Mouse (Mus musculus): ENCODE data around the gene Msh5. TPM values are rescaled to one million over a fixed set of nuclear protein-coding genes. Genes with fewer than 3 reads are reported as not detected.
"Not testable (repeated sequence)": the region's sequence is repeated elsewhere in the genome, so short reads cannot be mapped to it uniquely, and the experiment has no call there.

Msh5 gene
- polyA plus RNA-seq, 1 experiment from 2014 or later = 1.9 TPM

DNA sequence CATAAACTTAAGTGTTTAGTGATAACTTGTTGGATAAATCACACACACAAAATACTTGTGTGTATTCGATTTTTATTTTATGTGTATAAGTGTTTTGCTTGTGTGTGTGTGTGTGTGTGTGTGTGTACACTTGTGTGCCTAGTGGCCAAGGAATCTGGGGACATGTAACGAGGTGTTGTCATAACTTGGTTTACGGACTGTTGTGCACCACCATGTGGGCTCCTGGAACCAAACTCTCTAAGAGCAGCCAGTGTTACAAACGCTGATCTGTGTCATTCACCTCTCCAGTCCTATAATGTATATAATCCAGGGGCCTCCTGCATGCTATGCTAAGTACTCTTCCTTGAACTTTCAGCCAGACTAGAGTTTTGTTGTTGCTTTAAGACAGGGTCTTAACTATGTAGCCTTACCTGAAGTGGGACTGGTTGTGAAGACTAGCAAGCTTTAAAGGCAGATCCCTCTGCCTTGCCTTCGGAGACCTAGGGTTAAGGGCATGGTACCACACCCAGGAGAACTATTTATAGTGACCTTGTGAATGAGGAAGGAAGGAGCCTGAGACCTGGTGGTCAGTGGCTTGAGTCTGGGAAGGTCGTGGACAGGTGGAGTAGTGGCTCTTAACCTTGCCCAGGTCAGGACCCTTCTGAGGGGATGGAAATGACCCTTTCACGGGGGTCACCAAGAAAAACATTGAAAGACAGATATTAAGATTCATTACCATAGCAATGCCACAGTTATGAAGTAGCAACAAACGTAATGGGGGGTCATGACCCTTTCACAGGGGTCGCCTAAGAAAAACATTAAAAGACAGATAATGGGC is 43.3 kb downstream of the Msh5 start:
- H3K9ac ChIP-seq (ENCODE audit: low read length) = 0 out of 2 replicates have a peak overlapping the region, but pooled peaks have one; percentile 27
- 51% methylated on average over 9 of the region's 9 CpGs for WGBS
- H3K27me3 ChIP-seq (ENCODE audit: control insufficient read depth, insufficient read depth, low read length) = no peaks in the 10 kb centered on the region
- no peaks in the 10 kb centered on the region for H3K9me3 ChIP-seq (ENCODE audit: control insufficient read depth, low read length)
- no peak for TF ChIP-seq EP300 (optimal IDR thresholded peaks at IDR 0.05)
- H3K4me3 ChIP-seq (ENCODE audit: low read depth, low read length) = no peak overlapping the region
- DNase-seq (ENCODE audit: low spot score) (no peak), ATAC-seq (ENCODE audit: low FRiP score, low TSS enrichment) (no peak)
- H3K27ac ChIP-seq (replicated peaks) = no peak overlapping the region
- H3K4me2 ChIP-seq (replicated peaks; ENCODE audit: low read depth) = 0 out of 2 replicates have a peak overlapping the region, but pooled peaks have one; percentile 2
- H3K4me1 ChIP-seq (replicated peaks; ENCODE audit: control insufficient read depth, insufficient read depth) = peaks cover 9% of the 10 kb centered on the region
- H3K36me3 ChIP-seq (ENCODE audit: control insufficient read depth, insufficient read depth, low read length) = peaks cover 14% of the 10 kb centered on the region

DNA sequence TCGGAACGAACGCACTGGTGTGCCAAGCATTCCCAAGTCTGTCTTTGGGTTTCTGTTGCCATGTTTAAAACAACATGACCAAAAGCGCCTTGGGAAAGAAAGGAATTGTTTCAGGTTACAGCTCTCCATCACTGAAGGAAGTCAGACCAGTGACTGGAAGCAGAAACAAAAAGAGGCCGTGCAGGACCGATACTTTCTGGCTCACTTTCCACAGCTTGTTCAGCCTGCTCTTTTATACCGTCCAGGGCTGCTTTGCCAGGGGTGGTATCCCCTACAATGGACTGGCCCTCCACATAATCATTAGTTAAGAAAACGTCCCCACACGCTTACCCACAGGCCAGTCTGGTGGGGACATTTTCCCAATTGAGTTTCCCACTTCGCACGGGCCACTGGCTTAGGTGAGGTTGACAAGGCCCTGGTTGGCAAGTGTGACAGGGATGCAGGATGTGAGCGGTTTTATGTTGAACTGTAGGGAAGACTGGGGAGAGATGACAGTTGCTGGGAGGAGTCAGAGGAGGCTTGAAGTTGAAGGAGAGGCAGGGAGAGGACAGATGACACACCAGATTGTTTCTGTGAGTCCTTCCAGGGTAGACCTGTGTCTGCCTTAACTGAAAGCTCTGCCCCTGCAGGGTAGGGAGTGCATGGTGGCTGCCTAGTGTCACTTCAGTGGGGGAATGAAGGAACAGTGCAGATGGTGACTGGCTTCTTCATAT is 44.2 kb downstream of the Msh5 start:
- Histone ChIP-seq H3K4me3 (ENCODE audit: low read depth, low read length) (peak overlapping the region; percentile 76), H3K36me3 (ENCODE audit: control insufficient read depth, insufficient read depth, low read length) (peaks cover 12% of the 10 kb centered on the region), H3K9me3 (ENCODE audit: control insufficient read depth, low read length) (no peaks in the 10 kb centered on the region), H3K4me1 (replicated peaks; ENCODE audit: control insufficient read depth, insufficient read depth) (peaks cover 9% of the 10 kb centered on the region), H3K27me3 (ENCODE audit: control insufficient read depth, insufficient read depth, low read length) (no peaks in the 10 kb centered on the region), H3K4me2 (replicated peaks; ENCODE audit: low read depth) (peak overlapping the region; percentile 99), H3K27ac (replicated peaks) (peak overlapping the region; percentile 78), H3K9ac (ENCODE audit: low read length) (peak overlapping the region; percentile 50)
- TF ChIP-seq EP300 (optimal IDR thresholded peaks at IDR 0.05) (no peak), CTCF (IDR thresholded peaks at IDR 0.05; ENCODE audit: low read depth) (no peak)
- DNase-seq (ENCODE audit: low spot score) = peak; percentile 23
- 6% methylated on average over 12 of the region's 12 CpGs for WGBS
- ATAC-seq (ENCODE audit: low FRiP score, low TSS enrichment) = no peak

DNA sequence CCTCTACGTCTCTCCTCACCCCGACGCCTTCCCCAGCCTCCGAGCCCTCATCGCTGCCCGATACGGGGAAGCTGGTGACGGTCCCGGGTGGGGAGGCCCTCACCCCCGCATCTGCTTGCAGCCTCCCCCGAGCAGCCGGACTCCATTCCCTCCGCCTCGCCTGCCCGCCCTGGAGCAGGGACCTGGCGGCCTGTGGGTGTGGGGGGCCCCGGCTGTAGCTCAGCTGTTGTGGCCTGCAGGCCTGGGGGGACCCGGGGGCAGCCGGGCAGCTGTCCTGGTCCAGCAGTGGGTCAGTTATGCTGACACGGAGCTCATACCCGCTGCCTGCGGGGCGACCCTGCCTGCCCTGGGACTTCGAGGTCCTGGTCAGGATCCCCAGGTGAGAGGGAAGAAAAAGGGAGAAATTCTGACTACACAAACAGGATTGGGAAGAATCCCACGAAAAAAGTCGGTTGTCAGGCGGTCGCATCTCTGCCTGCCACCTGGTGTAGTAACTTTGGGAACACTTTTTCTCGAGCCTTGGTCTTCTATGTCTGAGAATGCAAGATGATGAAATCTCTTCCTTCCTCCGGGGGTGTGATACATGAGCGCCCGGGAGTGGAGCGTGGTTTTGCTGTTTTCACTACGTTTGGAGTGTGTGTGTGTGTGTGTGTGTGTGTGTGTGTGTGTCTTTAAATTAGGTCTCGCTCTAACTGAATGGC is 44.9 kb downstream of the Msh5 start:
- WGBS = under 1% methylated on average over 35 of the region's 35 CpGs
- Histone ChIP-seq H3K27me3 (ENCODE audit: control insufficient read depth, insufficient read depth, low read length) (no peaks in the 10 kb centered on the region), H3K4me2 (replicated peaks; ENCODE audit: low read depth) (peak overlapping the region; percentile 99), H3K4me1 (replicated peaks; ENCODE audit: control insufficient read depth, insufficient read depth) (peaks cover 9% of the 10 kb centered on the region), H3K36me3 (ENCODE audit: control insufficient read depth, insufficient read depth, low read length) (peaks cover 12% of the 10 kb centered on the region), H3K9ac (ENCODE audit: low read length) (peak overlapping the region; percentile 87), H3K4me3 (ENCODE audit: low read depth, low read length) (peak overlapping the region; percentile 76), H3K9me3 (ENCODE audit: control insufficient read depth, low read length) (no peaks in the 10 kb centered on the region), H3K27ac (replicated peaks) (peak overlapping the region; percentile 98)
- ATAC-seq (ENCODE audit: low FRiP score, low TSS enrichment) (no peak; the same call in 1 of the 2 replicates), DNase-seq (ENCODE audit: low spot score) (peak; percentile 46)
- TF ChIP-seq EP300 (optimal IDR thresholded peaks at IDR 0.05) = no peak
- no peak for TF ChIP-seq CTCF (IDR thresholded peaks at IDR 0.05; ENCODE audit: low read depth)

DNA sequence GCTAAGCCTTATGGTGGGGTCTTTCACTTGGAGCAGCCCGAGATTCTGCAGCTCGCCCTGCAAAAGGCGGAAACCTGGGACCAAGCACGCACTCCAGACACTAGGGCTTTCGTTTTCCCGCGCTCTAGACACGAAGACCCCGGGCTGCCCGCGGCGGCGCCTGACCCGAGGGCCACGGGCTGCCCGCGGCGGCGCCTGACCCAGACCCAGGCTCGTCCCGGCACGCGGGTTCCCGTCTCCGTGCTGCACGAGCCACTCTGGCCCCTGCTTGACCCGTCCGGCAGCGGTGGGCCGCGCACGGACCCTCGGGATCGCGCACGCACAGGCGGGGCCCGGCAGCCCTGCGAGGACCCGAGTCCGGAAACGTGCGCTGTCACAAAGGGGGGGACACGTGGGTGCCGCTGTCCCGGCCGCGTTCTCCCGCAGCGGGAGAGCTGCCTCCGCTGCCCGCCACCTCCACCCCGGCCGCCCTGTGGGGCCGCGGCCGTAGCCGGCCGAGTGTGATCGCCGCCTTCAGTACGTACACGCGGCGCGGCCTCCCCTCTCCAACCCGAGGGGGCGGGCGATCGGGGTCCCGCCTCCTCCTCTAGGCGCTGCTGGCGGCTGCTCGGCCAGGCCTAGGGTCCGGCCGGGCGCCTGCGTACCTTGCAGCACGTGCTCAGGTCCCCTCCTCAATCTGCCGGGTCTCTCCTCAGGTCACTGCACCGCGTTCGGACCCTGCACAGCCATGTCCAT is 45.7 kb downstream of the Msh5 start, which contains the start of gene Vars:
Gene Vars (plus strand): TSS at position 271 of the 735 bp plus-strand sequence.
- H3K4me1 ChIP-seq (replicated peaks; ENCODE audit: control insufficient read depth, insufficient read depth) = peaks cover 9% of the 10 kb centered on the region
- peak within 1 kb of the TSS; percentile 87 for H3K9ac ChIP-seq (ENCODE audit: low read length)
- H3K9me3 ChIP-seq (ENCODE audit: control insufficient read depth, low read length) = no peaks in the 10 kb centered on the region
- H3K4me3 ChIP-seq (ENCODE audit: low read depth, low read length) = peak within 1 kb of the TSS; percentile 76
- TF ChIP-seq EP300 (optimal IDR thresholded peaks at IDR 0.05) (no peak), CTCF (IDR thresholded peaks at IDR 0.05; ENCODE audit: low read depth) (peak; percentile 21)
- DNase-seq (ENCODE audit: low spot score) (peak; percentile 90), ATAC-seq (ENCODE audit: low FRiP score, low TSS enrichment) (peak; percentile 86)
- no peaks in the 10 kb centered on the region for H3K27me3 ChIP-seq (ENCODE audit: control insufficient read depth, insufficient read depth, low read length)
- H3K27ac ChIP-seq (replicated peaks) = peak within 1 kb of the TSS; percentile 98
- peaks cover 12% of the 10 kb centered on the region for H3K36me3 ChIP-seq (ENCODE audit: control insufficient read depth, insufficient read depth, low read length)
- under 1% methylated on average over 68 of the region's 83 CpGs for WGBS
- peak within 1 kb of the TSS; percentile 99 for H3K4me2 ChIP-seq (replicated peaks; ENCODE audit: low read depth)

DNA sequence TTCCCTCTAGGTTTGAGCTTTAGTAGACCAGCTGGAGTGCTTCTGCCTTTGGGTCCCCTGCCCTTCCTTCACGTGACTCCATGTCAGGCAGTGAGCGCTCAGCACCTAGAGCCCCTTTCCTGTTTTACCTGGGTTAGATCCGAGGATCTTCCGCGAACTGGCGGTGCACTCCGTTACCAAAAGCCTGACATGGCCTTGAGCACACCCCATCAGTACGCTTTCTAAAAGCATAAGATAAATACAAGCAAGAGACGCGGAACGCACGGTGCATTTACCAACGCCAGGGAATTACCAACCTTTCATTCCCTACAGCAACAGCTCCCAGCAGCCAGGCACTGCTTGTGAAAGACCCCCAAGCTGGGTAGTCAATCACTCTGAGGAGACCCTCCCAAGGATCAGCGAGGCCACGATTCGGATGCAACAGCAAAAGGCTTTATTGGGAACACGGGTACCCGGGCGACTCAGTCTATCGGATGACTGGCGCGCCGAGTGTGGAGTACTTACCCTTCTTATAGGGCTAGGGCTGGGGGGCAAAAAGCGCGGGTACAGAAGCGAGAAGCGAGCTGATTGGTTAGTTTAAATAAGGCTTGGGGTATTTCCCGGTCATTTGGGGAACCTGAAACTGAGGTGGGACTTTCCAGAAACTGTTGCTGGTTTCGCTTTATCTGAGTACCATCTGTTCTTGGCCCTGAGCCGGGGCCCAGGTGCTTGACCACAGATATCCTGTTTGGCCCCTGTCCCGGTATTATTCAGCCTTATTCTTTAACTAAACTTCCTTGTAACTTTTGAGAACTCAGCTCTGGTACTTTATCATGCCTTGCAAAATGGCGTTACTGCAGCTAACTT is 46.5 kb downstream of the Msh5 start:
- not testable (repeated sequence) for H3K36me3 ChIP-seq (ENCODE audit: control insufficient read depth, insufficient read depth, low read length); H3K27me3 ChIP-seq (ENCODE audit: control insufficient read depth, insufficient read depth, low read length); ATAC-seq (ENCODE audit: low FRiP score, low TSS enrichment); H3K4me1 ChIP-seq (replicated peaks; ENCODE audit: control insufficient read depth, insufficient read depth); H3K9me3 ChIP-seq (ENCODE audit: control insufficient read depth, low read length)
- peak overlapping the region; percentile 76 for H3K4me3 ChIP-seq (ENCODE audit: low read depth, low read length)
- H3K9ac ChIP-seq (ENCODE audit: low read length) = peak overlapping the region; percentile 87
- peak overlapping the region; percentile 98 for H3K27ac ChIP-seq (replicated peaks)
- DNase-seq (ENCODE audit: low spot score) = peak; percentile 44
- WGBS = 10% methylated on average over 28 of the region's 32 CpGs
- peak overlapping the region; percentile 99 for H3K4me2 ChIP-seq (replicated peaks; ENCODE audit: low read depth)

Data from stomach, postnatal 0 days (tissue).